Mouse (Mus musculus): ENCODE results near the gene S100a11. TPM values are rescaled to one million over a fixed set of nuclear protein-coding genes. Genes with fewer than 3 reads are reported as not detected.
"Not testable (repeated sequence)": the region's sequence is repeated elsewhere in the genome, so short reads cannot be mapped to it uniquely, and the experiment has no call there.

The S100a11 gene
- polyA plus RNA-seq, 1 experiment from 2014 or later, result 218 TPM

- H3K9me3 ChIP-seq (ENCODE audit: control insufficient read depth, low read length); ATAC-seq (ENCODE audit: low FRiP score); H3K4me3 ChIP-seq (replicated peaks; ENCODE audit: low read length); H3K27ac ChIP-seq; H3K4me2 ChIP-seq (replicated peaks); H3K36me3 ChIP-seq (replicated peaks; ENCODE audit: control insufficient read depth, insufficient read depth); H3K27me3 ChIP-seq (ENCODE audit: control insufficient read depth, insufficient read depth, low read length); DNase-seq (ENCODE audit: low spot score); H3K4me1 ChIP-seq (replicated peaks; ENCODE audit: control insufficient read depth, insufficient read depth, low read length); H3K9ac ChIP-seq: not testable (repeated sequence)
- 85% methylated on average over 6 of the region's 6 CpGs for WGBS
Observed at GRCm38 (mm10) chr3:93544170-93544569, 23.9 kb downstream of the S100a11 start.

- WGBS, result 32% methylated on average over 7 of the region's 7 CpGs
- ATAC-seq (ENCODE audit: low FRiP score), result peak; percentile 64
- no peak overlapping the region for H3K27ac ChIP-seq
Observed at GRCm38 (mm10) chr3:93547099-93547648, 26.9 kb downstream of the S100a11 start.

GRCm38 (mm10) chr3:93547749-93548540 is 27.7 kb downstream of the S100a11 start:
- no peak overlapping the region for H3K4me3 ChIP-seq (replicated peaks; ENCODE audit: low read length)
- H3K4me1 ChIP-seq (replicated peaks; ENCODE audit: control insufficient read depth, insufficient read depth, low read length), result no peaks in the 10 kb centered on the region
- H3K36me3 ChIP-seq (replicated peaks; ENCODE audit: control insufficient read depth, insufficient read depth), result no peaks in the 10 kb centered on the region
- DNase-seq (ENCODE audit: low spot score) (no peak), ATAC-seq (ENCODE audit: low FRiP score) (no peak)
- H3K4me2 ChIP-seq (replicated peaks), result no peak overlapping the region
- H3K9me3 ChIP-seq (ENCODE audit: control insufficient read depth, low read length), result no peaks in the 10 kb centered on the region
- H3K9ac ChIP-seq, result no peak overlapping the region
- WGBS, result 78% methylated on average over 20 of the region's 20 CpGs
- H3K27ac ChIP-seq, result no peak overlapping the region
- no peaks in the 10 kb centered on the region for H3K27me3 ChIP-seq (ENCODE audit: control insufficient read depth, insufficient read depth, low read length)

More at GRCm38 (mm10) chr3:93547099-93547648, 26.9 kb downstream of the S100a11 start:
- no peaks in the 10 kb centered on the region for H3K27me3 ChIP-seq (ENCODE audit: control insufficient read depth, insufficient read depth, low read length)
- H3K36me3 ChIP-seq (replicated peaks; ENCODE audit: control insufficient read depth, insufficient read depth), result no peaks in the 10 kb centered on the region
- DNase-seq (ENCODE audit: low spot score), result peak; percentile 86
- H3K4me3 ChIP-seq (replicated peaks; ENCODE audit: low read length), result no peak overlapping the region
- no peak overlapping the region for H3K9ac ChIP-seq
- no peak overlapping the region for H3K4me2 ChIP-seq (replicated peaks)
- H3K4me1 ChIP-seq (replicated peaks; ENCODE audit: control insufficient read depth, insufficient read depth, low read length), result no peaks in the 10 kb centered on the region
- H3K9me3 ChIP-seq (ENCODE audit: control insufficient read depth, low read length), result no peaks in the 10 kb centered on the region

GRCm38 (mm10) chr3:93548541-93549266 is 28.4 kb downstream of the S100a11 start:
- Histone ChIP-seq H3K27me3 (ENCODE audit: control insufficient read depth, insufficient read depth, low read length) (no peaks in the 10 kb centered on the region), H3K4me3 (replicated peaks; ENCODE audit: low read length) (no peak overlapping the region), H3K4me1 (replicated peaks; ENCODE audit: control insufficient read depth, insufficient read depth, low read length) (no peaks in the 10 kb centered on the region), H3K36me3 (replicated peaks; ENCODE audit: control insufficient read depth, insufficient read depth) (no peaks in the 10 kb centered on the region), H3K4me2 (replicated peaks) (no peak overlapping the region), H3K9me3 (ENCODE audit: control insufficient read depth, low read length) (no peaks in the 10 kb centered on the region), H3K27ac (no peak overlapping the region), H3K9ac (no peak overlapping the region)
- DNase-seq (ENCODE audit: low spot score) (no peak), ATAC-seq (ENCODE audit: low FRiP score) (no peak)
- WGBS, result 77% methylated on average over 4 of the region's 6 CpGs

- DNase-seq (ENCODE audit: low spot score), result no peak
- no peak overlapping the region for H3K9ac ChIP-seq
- no peak overlapping the region for H3K27ac ChIP-seq
- WGBS, result 88% methylated on average over 4 of the region's 4 CpGs
- H3K4me3 ChIP-seq (replicated peaks; ENCODE audit: low read length), result no peak overlapping the region
- H3K9me3 ChIP-seq (ENCODE audit: control insufficient read depth, low read length), result no peaks in the 10 kb centered on the region
- H3K36me3 ChIP-seq (replicated peaks; ENCODE audit: control insufficient read depth, insufficient read depth), result no peaks in the 10 kb centered on the region
- H3K4me1 ChIP-seq (replicated peaks; ENCODE audit: control insufficient read depth, insufficient read depth, low read length), result peaks cover 5% of the 10 kb centered on the region; the same call in 1 of the 2 replicates
- H3K27me3 ChIP-seq (ENCODE audit: control insufficient read depth, insufficient read depth, low read length), result peaks cover 4% of the 10 kb centered on the region
- no peak for ATAC-seq (ENCODE audit: low FRiP score)
- no peak overlapping the region for H3K4me2 ChIP-seq (replicated peaks)
Observed at GRCm38 (mm10) chr3:93549986-93550385, 29.7 kb downstream of the S100a11 start.

- no peaks in the 10 kb centered on the region for H3K9me3 ChIP-seq (ENCODE audit: control insufficient read depth, low read length)
- peaks cover 10% of the 10 kb centered on the region for H3K4me1 ChIP-seq (replicated peaks; ENCODE audit: control insufficient read depth, insufficient read depth, low read length)
- no peak overlapping the region for H3K4me2 ChIP-seq (replicated peaks)
- H3K9ac ChIP-seq, result no peak overlapping the region
- WGBS, result 83% methylated on average over 5 of the region's 5 CpGs
- ATAC-seq (ENCODE audit: low FRiP score) (no peak), DNase-seq (ENCODE audit: low spot score) (no peak)
- H3K27me3 ChIP-seq (ENCODE audit: control insufficient read depth, insufficient read depth, low read length), result peaks cover 13% of the 10 kb centered on the region
- H3K4me3 ChIP-seq (replicated peaks; ENCODE audit: low read length), result no peak overlapping the region
- no peak overlapping the region for H3K27ac ChIP-seq
- no peaks in the 10 kb centered on the region for H3K36me3 ChIP-seq (replicated peaks; ENCODE audit: control insufficient read depth, insufficient read depth)
Observed at GRCm38 (mm10) chr3:93551950-93552901, 31.9 kb downstream of the S100a11 start.

- no peak overlapping the region for H3K4me3 ChIP-seq (replicated peaks; ENCODE audit: low read length)
- WGBS, result 91% methylated on average over 2 of the region's 2 CpGs
- H3K9me3 ChIP-seq (ENCODE audit: control insufficient read depth, low read length), result no peaks in the 10 kb centered on the region
- H3K4me1 ChIP-seq (replicated peaks; ENCODE audit: control insufficient read depth, insufficient read depth, low read length), result peaks cover 10% of the 10 kb centered on the region
- no peaks in the 10 kb centered on the region for H3K36me3 ChIP-seq (replicated peaks; ENCODE audit: control insufficient read depth, insufficient read depth)
- H3K4me2 ChIP-seq (replicated peaks), result no peak overlapping the region
- DNase-seq (ENCODE audit: low spot score), result no peak
- peaks cover 13% of the 10 kb centered on the region for H3K27me3 ChIP-seq (ENCODE audit: control insufficient read depth, insufficient read depth, low read length)
- H3K27ac ChIP-seq, result no peak overlapping the region
- ATAC-seq (ENCODE audit: low FRiP score), result no peak
- H3K9ac ChIP-seq, result no peak overlapping the region
Observed at GRCm38 (mm10) chr3:93553311-93553710, 33.0 kb downstream of the S100a11 start.

- 70% methylated on average over 9 of the region's 9 CpGs for WGBS
- no peak for ATAC-seq (ENCODE audit: low FRiP score)
- H3K4me3 ChIP-seq (replicated peaks; ENCODE audit: low read length), result no peak overlapping the region
- peak overlapping the region; percentile 82; the same call in 1 of the 2 replicates for H3K4me2 ChIP-seq (replicated peaks)
- peaks cover 13% of the 10 kb centered on the region for H3K27me3 ChIP-seq (ENCODE audit: control insufficient read depth, insufficient read depth, low read length)
- no peaks in the 10 kb centered on the region for H3K36me3 ChIP-seq (replicated peaks; ENCODE audit: control insufficient read depth, insufficient read depth)
- H3K27ac ChIP-seq, result no peak overlapping the region
- H3K4me1 ChIP-seq (replicated peaks; ENCODE audit: control insufficient read depth, insufficient read depth, low read length), result peaks cover 10% of the 10 kb centered on the region
- no peaks in the 10 kb centered on the region for H3K9me3 ChIP-seq (ENCODE audit: control insufficient read depth, low read length)
- H3K9ac ChIP-seq, result peak overlapping the region; percentile 55; the same call in 1 of the 2 replicates
- no peak for DNase-seq (ENCODE audit: low spot score)
Observed at GRCm38 (mm10) chr3:93553765-93554378, 33.6 kb downstream of the S100a11 start.
